Mouse (Mus musculus): ENCODE measurements around the gene Gpd1l.

GRCm38 (mm10) chr9:114945576-114945975 is 11.8 kb upstream of the Gpd1l start:
- TF ChIP-seq CTCF (IDR thresholded peaks at IDR 0.05; ENCODE audit: extremely low read depth, insufficient read length, insufficient replicate concordance, low read depth, low read length) (no peak), POLR2A (IDR thresholded peaks at IDR 0.05; ENCODE audit: low read depth, low read length) (no peak)
